Mouse (Mus musculus) naive thymus-derived CD4-positive, alpha-beta T cell, adult 5 months (primary cell): Measurements from ENCODE around the gene Elp4. TPM values are rescaled to one million over a fixed set of nuclear protein-coding genes. Genes with fewer than 3 reads are reported as not detected.

Experiments used
- polyA plus RNA-seq: library from polyadenylated mRNA; unstranded; fragments of 100-300 nt; shearing (Covaris generic); gene quantifications from one replicate; pipeline ENCODE4 v1.2.1, GENCODE M21; 2017

The Elp4 gene
- polyA plus RNA-seq, result 18.4 TPM

GRCm38 (mm10) chr2:105903896-105904756 lies at the start of gene Elp4, which contains the start of gene Immp1l:
Elp4 (minus strand) TSS chr2:105904564.
Immp1l (plus strand) TSS chr2:105904638.

DNA sequence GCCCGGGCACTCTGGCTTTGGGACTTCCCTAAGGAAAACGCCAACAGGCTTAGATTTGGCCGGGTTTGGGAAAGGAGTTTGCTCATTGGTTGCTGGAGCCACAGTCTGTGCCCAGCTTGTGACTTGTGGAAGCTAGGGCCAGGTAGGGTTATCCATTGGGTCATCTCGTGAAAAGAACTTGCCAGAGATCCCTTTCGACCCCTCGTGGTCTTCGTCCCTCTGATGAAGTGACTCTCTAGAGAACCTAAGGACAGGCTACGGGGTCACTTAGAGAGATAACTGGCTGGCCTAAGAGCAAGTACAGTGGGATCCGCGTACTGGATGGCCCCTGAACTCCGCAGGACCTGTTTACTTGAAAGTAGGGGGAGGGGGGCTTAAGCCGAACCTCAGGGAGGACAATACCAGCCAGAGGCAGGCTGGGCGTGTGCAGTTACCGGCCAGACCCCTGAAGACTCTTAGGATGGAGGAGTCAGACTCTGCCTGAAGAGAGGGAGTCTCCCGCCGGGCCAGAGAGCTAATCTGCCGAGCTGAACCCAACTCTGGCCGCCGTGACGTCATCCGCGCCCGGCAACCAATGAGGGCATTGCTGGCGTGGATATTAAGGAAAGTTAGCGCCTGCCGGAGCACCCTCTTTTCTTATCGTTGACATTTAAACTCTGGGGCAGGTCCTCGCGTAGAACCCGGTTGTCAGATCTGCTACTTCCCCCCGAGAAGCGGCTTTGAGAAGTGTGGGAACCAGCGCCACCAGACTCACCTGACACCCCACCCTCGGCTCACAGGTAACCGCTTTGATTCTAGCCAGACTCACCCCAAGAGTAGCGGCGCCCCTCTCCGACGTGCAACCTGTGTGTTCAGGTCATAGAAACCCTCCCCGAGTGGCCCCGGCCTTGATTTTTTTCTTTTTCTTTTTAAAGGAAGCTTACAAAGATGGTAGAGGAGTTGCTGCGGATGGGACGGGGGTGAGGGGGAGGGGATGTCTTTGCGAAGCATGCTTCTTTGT lies 235.8 kb downstream of the Elp4 start, which contains the start of gene Pax6:
TSS of gene Pax6 (plus strand) at position 630 of the 1,000 bp plus-strand sequence.

Other genes with a start within 250 kb of the Elp4 start
- gene Pax6, start 235.7 kb downstream of the Elp4 start, polyA plus RNA-seq, result not detected
- 55.7 TPM for gene Immp1l, start 74 bp upstream of the Elp4 start, polyA plus RNA-seq
- 32.6 TPM for gene Dnajc24, start 99.0 kb upstream of the Elp4 start, polyA plus RNA-seq